Mouse (Mus musculus): ENCODE data around the gene Ggt1. TPM values are rescaled to one million over a fixed set of nuclear protein-coding genes. Genes with fewer than 3 reads are reported as not detected.
"Not testable (repeated sequence)": the region's sequence is repeated elsewhere in the genome, so short reads cannot be mapped to it uniquely, and the experiment has no call there.

Gene Ggt1
- total RNA-seq (2021): under 1 TPM in 1 of 2 experiments, not detected in 1; 0.38 TPM

DNA sequence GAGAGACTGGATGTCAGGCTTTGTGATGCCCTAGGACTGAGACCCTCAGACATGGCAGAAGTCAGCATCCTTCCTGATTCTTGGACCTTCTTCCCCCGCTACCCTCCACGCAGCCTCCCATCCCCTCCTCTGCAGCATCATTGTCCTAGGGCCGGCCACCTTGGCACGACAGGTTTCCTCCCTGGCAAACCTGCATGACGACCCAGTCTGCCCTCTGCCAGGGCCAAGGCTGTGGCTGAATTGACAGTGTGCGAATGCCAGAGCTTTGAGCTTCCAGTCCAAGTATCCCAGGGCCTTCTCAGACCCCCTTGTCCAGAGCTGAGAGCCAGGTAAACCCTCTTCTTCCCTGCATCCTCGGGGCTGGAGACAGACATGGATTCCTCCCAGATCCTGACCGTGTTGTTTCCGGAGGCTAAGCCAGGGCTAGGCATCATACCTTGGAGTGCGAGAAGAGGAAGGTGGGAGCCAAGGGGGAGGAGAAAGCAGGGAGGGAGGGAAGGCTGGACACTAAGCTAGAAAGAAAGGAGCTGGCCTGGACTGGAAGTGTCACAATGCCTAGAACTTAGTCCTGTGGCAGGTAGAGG is at the start of gene Ggt1:
TSS of gene Ggt1 (plus strand) at position 534 of the 584 bp plus-strand sequence.
- no peak for DNase-seq

DNA sequence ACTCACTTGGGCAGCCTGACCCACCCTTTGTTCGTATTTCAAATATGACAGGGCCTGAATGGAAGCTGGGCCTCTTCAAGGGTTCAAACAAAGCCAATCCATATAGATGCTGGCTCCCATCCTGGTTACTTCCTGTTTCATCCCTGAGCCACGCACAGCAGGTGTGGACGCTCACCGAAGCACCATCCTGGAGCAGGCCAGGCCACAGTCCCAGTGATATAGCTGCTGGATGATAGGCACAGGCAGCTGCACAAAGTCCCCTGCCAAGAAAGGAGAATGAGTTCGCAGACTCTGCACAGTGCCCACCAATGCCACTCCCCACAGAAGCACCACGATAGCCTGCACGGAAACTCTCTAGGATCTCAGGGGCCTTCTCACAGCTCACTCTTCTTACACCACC is 49.5 kb upstream of the Ggt1 start:
- DNase-seq: no peak

DNA sequence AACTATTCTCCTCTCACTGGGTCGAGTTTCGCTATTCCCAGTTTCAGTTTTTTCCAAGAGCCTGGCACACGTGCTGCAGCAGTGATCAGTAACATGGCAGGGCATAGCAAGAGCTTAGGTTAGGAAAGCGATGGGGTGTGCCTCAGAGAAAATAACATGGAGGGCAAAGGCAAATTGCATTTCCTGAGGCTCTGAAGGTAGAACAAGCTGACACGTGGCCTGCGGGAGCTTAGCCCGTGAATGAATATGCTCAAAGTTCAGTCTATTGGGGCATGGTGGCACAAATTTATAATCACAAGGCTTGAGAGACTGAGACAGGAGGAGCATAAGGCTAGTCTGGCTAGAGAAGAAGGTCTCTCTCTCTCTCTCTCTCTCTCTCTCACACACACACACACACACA is 48.6 kb upstream of the Ggt1 start:
- no peak for DNase-seq

- no peak for DNase-seq
Observed at GRCm38 (mm10) chr10:75513306-75514067, 47.9 kb upstream of the Ggt1 start.

DNA sequence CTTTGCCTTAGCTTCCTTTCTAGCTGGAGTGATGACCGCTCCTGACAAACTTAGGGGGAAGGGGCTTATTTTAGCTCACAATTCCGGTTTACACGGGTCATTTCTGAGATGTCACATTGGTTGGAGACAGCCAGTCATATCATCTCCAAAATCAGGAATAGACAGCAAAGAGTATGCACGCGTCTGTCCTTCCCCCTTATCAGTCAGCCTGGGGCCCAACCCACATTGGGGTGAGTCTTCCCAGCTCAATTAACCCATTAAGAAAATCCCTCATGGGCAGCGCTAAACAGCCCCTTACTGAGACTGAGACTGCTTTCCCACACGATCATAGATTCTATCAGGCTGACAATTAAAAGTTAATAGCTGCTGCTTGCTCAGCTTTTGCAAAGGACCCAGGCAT is 47.0 kb upstream of the Ggt1 start:
- no peak for DNase-seq

GRCm38 (mm10) chr10:75515216-75516037 is 46.0 kb upstream of the Ggt1 start:
- DNase-seq: no peak

DNA sequence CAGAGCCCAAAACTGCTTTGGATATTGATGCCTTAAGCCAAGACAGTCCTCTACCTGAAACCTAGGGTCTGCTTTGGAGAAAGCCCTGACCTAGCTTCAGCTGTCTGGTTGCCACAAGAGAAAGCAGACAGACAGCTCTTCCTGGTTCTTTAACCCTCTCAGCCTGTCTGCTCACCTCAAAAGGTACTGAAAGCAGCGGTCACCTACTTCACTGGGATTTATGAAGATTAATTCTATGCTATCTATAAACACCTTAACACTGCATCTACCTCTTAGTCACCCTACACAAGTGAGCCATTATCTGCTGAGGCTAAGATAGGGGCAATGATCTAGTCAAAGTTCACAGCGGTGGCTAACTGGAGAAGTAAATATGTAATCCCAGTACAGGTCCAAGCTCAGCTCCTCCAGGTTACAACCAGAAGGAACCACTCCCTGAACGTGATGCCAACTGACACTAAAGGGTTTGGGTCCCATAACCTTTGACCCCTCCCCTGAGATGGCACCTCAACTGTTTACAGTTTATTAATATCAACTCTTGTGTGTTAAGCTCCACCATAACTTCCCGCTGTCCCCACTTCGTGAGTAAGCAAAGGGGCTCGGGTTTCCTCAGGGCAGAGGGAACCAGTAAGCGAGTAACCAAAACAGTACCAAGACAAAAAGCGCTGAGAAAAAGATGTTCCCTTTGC is 45.2 kb upstream of the Ggt1 start:
- DNase-seq: no peak

DNA sequence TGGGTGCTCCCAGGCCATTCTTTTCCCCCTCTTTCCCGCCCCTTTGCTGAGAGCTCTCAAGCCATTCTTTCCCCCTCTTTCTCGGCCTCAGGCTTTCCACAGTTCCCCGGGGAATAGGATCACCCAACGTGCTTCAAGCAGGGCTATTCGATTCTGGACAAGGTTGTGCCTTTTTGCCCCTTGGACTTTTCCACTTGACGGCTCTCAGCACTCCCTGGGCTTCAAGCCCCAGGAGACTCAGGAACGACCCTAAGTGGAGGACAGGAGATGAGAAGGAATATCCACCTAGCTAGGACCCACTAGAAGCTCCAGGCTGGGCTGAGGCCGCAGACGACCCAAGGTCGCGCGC is 44.7 kb upstream of the Ggt1 start:
- no peak for DNase-seq

GRCm38 (mm10) chr10:75517073-75517757 is 44.2 kb upstream of the Ggt1 start, which contains the start of gene Snrpd3:
TSS of gene Snrpd3 (plus strand) at chr10:75517551.
- peak; percentile 94 for DNase-seq

DNA sequence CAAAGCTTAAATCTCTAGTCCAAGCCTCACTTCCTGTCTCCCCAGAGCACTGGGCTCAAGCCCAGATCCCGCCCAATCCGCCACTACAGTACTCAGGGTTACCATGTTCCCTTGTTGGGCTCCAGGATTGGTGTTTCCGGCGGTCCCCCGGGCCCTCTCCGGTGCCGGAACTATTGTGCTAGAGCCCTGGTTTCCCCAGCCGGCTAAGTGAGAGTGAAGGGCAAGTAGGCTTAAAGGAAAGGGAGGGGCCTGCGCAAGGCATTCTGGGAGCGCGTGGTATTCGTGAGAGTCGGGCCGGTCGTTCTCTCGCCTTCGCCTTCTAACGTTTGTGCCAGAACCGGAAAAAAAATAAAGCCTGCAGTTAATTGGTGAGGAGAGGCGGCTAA is 43.7 kb upstream of the Ggt1 start, which contains the start of gene Gucd1:
TSS of gene Gucd1 (minus strand) at position 215 of the 386 bp plus-strand sequence.
- peak; percentile 98 for DNase-seq

DNA sequence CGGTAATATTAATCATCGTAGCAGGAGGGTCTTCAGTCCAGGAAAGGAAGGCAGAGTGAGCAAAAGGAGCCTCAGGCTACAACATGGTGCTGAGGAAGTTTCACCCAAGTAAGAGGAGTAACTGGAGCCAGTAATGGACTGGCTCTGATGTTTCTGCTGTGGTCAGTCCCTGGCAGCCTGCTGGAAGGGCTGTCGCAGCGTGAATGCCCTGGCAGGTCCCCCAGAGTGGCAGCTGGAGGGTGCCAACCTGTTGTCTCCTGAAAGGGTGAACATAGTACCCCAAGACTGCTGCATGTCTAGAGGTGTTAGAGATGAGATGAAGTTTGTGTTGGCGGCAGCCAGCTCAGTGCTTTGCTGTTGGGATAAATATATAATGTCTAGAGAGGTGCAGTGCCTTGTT is 40.8 kb upstream of the Ggt1 start:
- DNase-seq: no peak

- no peak for DNase-seq
Observed at GRCm38 (mm10) chr10:75521643-75522042, 39.8 kb upstream of the Ggt1 start.

DNA sequence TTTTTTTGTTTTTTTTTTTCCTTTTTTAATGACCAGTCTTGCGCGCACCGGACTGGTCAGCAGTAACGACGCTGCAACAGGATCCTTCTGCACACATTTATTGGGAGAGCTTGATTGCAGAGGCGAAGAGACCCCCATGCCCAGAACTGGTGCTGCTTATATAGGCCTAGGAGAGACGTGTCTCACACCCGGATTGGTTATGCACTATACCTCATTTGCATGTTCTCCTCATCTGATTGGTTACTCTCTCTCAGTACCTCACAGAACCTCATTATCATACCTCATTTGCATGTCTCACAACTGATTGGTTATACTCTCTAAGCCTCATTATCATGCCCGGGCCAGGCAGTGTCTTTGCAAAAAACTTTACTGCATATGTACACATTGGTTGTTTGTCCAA is 36.0 kb upstream of the Ggt1 start:
- DNase-seq: not testable (repeated sequence)

DNA sequence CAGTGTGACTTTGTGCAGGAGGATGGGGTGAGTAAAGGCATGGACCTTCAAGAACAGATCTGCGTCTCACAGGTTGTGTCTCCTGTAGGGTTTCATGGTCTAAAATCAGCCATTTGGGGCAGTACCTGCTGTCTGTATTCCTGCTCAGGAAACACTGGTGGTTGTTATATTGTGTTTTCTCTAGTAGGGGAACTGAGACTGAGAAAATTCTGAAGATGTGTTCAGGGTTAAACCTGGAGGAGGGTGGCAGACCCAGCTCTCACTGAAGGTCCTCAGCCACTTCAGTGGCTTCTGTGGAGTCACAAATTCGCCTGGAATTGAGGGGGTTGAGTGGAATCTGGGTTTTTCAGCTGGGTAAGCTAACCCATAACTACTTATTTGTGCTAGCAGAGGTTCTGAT is 31.1 kb upstream of the Ggt1 start:
- DNase-seq: no peak

- no peak for DNase-seq
Observed at GRCm38 (mm10) chr10:75531532-75532090, 29.8 kb upstream of the Ggt1 start.

DNA sequence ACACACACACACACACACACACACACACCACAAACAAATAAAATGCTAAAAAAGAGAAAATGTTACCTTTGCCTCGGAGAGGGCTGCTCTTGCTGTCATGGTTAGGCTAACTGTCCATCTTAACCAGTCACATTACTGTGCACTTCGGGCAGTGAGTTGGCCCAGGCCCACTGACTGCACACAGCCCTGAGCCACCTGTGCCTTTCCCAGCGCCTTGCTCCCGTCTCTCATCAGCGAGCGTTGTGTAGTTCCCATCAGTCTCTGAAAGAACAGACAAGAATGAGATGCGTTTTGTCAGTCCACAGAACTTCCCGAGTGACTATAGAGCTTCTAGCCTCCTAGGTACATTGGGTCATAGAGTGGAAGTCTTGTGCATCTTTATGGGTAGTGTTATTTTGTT is 27.2 kb upstream of the Ggt1 start:
- DNase-seq: no peak

DNA sequence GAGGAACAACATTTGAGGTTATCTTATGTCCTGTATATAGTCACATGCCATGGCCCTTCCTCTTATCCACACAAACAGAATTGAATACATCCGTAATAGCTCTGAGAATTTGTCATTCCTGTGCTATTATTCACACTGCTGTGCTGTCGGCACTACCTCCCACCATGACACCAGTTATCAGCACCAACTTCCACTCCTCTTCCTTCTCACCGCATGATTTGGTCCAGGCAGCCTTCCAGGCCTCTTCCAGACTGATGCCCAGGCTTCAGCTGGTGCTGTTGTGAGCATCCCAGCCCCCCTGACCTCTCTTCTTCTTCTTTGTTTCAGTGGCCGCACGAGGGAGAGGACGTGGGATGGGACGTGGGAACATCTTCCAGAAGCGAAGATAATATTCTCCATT is 26.5 kb upstream of the Ggt1 start:
- peak; percentile 35 for DNase-seq

GRCm38 (mm10) chr10:75535423-75535822 is 26.0 kb upstream of the Ggt1 start:
- no peak for DNase-seq

DNA sequence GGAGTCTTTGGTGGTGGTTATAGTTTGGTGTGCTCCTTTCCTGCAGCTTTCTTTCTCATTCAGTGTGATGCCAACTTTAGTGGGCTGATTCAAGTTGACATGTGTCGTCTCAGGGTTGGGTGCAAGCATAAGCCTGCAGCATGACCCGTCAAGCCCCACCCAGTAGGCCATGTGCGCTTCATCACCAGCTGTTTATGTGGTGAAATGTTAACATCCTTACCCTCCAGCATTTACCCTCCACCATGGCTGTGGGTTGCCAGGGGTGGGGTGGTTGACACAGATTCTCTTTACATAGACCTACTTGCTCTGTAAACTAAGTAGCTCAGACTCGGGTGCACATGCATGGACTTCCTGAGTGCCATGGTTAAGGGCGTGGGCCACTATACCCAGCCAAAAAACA is 25.3 kb upstream of the Ggt1 start:
- DNase-seq: no peak

DNA sequence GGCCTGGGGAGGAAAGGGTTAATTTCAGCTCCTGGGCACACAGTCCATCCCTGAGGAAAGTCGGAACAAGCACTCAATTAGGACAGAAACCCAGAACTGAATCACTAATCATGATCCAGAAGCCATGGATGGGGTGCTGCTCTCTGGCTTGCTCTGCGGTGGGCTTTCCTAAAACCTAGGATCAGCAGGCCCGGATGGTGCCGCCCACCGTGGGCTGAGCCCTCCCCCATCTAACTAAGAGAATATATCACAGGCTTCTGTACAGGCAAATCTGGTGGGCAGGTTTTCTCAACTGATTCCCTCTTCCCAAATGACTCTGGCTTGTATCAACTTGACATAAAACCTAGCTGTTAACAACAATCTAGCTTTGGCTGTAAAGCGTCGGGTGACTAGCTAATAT is 13.5 kb upstream of the Ggt1 start:
- no peak for DNase-seq

GRCm38 (mm10) chr10:75548486-75548885 is 12.9 kb upstream of the Ggt1 start:
- no peak for DNase-seq

DNA sequence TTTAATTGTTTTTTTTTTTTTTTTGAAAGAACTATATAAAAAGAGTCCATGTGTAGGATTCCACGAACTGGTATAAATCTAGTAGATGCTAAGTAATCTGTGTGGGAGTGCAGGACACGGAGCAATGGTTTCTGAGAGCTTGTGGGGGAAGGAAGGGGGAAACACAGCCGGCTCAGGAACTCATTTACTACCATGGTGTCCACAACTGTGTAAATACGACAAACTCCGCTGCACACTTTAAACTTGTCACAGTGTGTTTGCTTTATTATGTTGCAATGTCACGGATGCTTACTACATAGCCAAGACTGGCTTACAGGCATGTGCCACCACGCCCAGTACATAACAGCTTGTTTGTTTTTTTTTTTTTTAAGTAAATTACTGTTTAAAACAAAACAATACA is 11.5 kb upstream of the Ggt1 start:
- DNase-seq: no peak
